Mouse (Mus musculus): ENCODE results near the gene Gm20479. TPM values are rescaled to one million over a fixed set of nuclear protein-coding genes. Genes with fewer than 3 reads are reported as not detected.

Gm20479 gene
- polyA plus RNA-seq, 2 experiments = 0.09 TPM; not detected in 1

GRCm38 (mm10) chr7:27331854-27332253 lies 25.4 kb downstream of the Gm20479 start:
- peaks cover 97% of the 10 kb centered on the region for H3K27me3 ChIP-seq (ENCODE audit: control insufficient read depth, insufficient read depth, low read length)
- no peak overlapping the region for H3K4me3 ChIP-seq (ENCODE audit: insufficient read depth in 1 of 2, low read depth in 2 of 2, low read length in 2 of 2)
- no peak overlapping the region for H3K9ac ChIP-seq (replicated peaks)
- ATAC-seq (ENCODE audit: insufficient read depth) (no peak), DNase-seq (ENCODE audit: low read depth in 3 of 3, low spot score in 3 of 3) (no peak)
- no peak overlapping the region for H3K27ac ChIP-seq
- peaks cover 0 to 10% of the 10 kb centered on the region in 2 experiments; a peak in 1 of 4 replicates for H3K4me1 ChIP-seq (replicated peaks; ENCODE audit: control insufficient read depth in 2 of 2, insufficient read depth in 2 of 2, low read length in 1 of 2)
- H3K36me3 ChIP-seq (replicated peaks; ENCODE audit: control insufficient read depth, insufficient read depth, low read depth) = no peaks in the 10 kb centered on the region
- no peaks in the 10 kb centered on the region for H3K9me3 ChIP-seq (ENCODE audit: control insufficient read depth, low read length)
- 8% methylated on average over 8 of the region's 8 CpGs for whole genome bisulfite sequencing (ENCODE audit: insufficient replicate concordance)
- H3K4me2 ChIP-seq (ENCODE audit: low read depth) = peak overlapping the region; percentile 52; the same call in 1 of the 2 replicates
- no peak for TF ChIP-seq EP300 (IDR thresholded peaks at IDR 0.05; ENCODE audit: low read depth)
- TF ChIP-seq CTCF (IDR thresholded peaks at IDR 0.05; ENCODE audit: low read depth) = no peak

- peaks cover 97% of the 10 kb centered on the region for H3K27me3 ChIP-seq (ENCODE audit: control insufficient read depth, insufficient read depth, low read length)
- H3K9me3 ChIP-seq (ENCODE audit: control insufficient read depth, low read length) = no peaks in the 10 kb centered on the region
- H3K4me3 ChIP-seq (ENCODE audit: insufficient read depth in 1 of 2, low read depth in 2 of 2, low read length in 2 of 2) = no peak overlapping the region; a peak in 1 of 4 replicates
- peak overlapping the region; percentile 52 for H3K4me2 ChIP-seq (ENCODE audit: low read depth)
- 5% methylated on average over 8 of the region's 8 CpGs for WGBS (ENCODE audit: insufficient replicate concordance)
- H3K4me1 ChIP-seq (replicated peaks; ENCODE audit: control insufficient read depth in 2 of 2, insufficient read depth in 2 of 2, low read length in 1 of 2) = peaks cover 0 to 10% of the 10 kb centered on the region in 2 experiments; a peak in 1 of 4 replicates
- no peak for DNase-seq (ENCODE audit: low read depth in 3 of 3, low spot score in 3 of 3)
- no peak overlapping the region for H3K9ac ChIP-seq (replicated peaks)
- H3K27ac ChIP-seq = no peak overlapping the region
- no peak for ATAC-seq (ENCODE audit: insufficient read depth)
- TF ChIP-seq EP300 (IDR thresholded peaks at IDR 0.05; ENCODE audit: low read depth) (no peak), CTCF (IDR thresholded peaks at IDR 0.05; ENCODE audit: low read depth) (no peak)
- H3K36me3 ChIP-seq (replicated peaks; ENCODE audit: control insufficient read depth, insufficient read depth, low read depth) = no peaks in the 10 kb centered on the region
Measured at GRCm38 (mm10) chr7:27331541-27331851, 25.7 kb downstream of the Gm20479 start.

GRCm38 (mm10) chr7:27330709-27331540 lies 26.3 kb downstream of the Gm20479 start:
- peak overlapping the region; percentile 33 to 50 for H3K4me3 ChIP-seq (ENCODE audit: insufficient read depth in 1 of 2, low read depth in 2 of 2, low read length in 2 of 2)
- H3K4me1 ChIP-seq (replicated peaks; ENCODE audit: control insufficient read depth in 2 of 2, insufficient read depth in 2 of 2, low read length in 1 of 2) = peaks cover 0 to 10% of the 10 kb centered on the region in 2 experiments; a peak in 1 of 4 replicates
- ATAC-seq (ENCODE audit: insufficient read depth) (peak; percentile 68; the same call in 1 of the 2 replicates), DNase-seq (ENCODE audit: low read depth in 3 of 3, low spot score in 3 of 3) (peak; percentile 74 to 80 (median 75))
- H3K9me3 ChIP-seq (ENCODE audit: control insufficient read depth, low read length) = no peaks in the 10 kb centered on the region
- no peak overlapping the region for H3K9ac ChIP-seq (replicated peaks)
- H3K36me3 ChIP-seq (replicated peaks; ENCODE audit: control insufficient read depth, insufficient read depth, low read depth) = no peaks in the 10 kb centered on the region
- H3K27me3 ChIP-seq (ENCODE audit: control insufficient read depth, insufficient read depth, low read length) = peaks cover 97% of the 10 kb centered on the region
- under 1% methylated on average over 39 of the region's 39 CpGs for WGBS (ENCODE audit: insufficient replicate concordance)
- H3K27ac ChIP-seq = no peak overlapping the region
- no peak for TF ChIP-seq EP300 (IDR thresholded peaks at IDR 0.05; ENCODE audit: low read depth)
- no peak for TF ChIP-seq CTCF (IDR thresholded peaks at IDR 0.05; ENCODE audit: low read depth)
- peak overlapping the region; percentile 52 for H3K4me2 ChIP-seq (ENCODE audit: low read depth)

- Histone ChIP-seq H3K4me2 (ENCODE audit: low read depth) (peak overlapping the region; percentile 52), H3K4me3 (ENCODE audit: insufficient read depth in 1 of 2, low read depth in 2 of 2, low read length in 2 of 2) (peak overlapping the region in 1 of 2 experiments; percentile 33; a peak in 2 of 4 replicates), H3K9me3 (ENCODE audit: control insufficient read depth, low read length) (no peaks in the 10 kb centered on the region), H3K4me1 (replicated peaks; ENCODE audit: control insufficient read depth in 2 of 2, insufficient read depth in 2 of 2, low read length in 1 of 2) (peaks cover 0 to 10% of the 10 kb centered on the region in 2 experiments; a peak in 1 of 4 replicates), H3K27me3 (ENCODE audit: control insufficient read depth, insufficient read depth, low read length) (peaks cover 97% of the 10 kb centered on the region), H3K27ac (no peak overlapping the region), H3K9ac (replicated peaks) (no peak overlapping the region), H3K36me3 (replicated peaks; ENCODE audit: control insufficient read depth, insufficient read depth, low read depth) (no peaks in the 10 kb centered on the region)
- ATAC-seq (ENCODE audit: insufficient read depth) (no peak), DNase-seq (ENCODE audit: low read depth in 3 of 3, low spot score in 3 of 3) (no peak)
- WGBS (ENCODE audit: insufficient replicate concordance) = 20% methylated on average over 17 of the region's 17 CpGs
- TF ChIP-seq EP300 (IDR thresholded peaks at IDR 0.05; ENCODE audit: low read depth) = no peak
Measured at GRCm38 (mm10) chr7:27329981-27330380, 27.2 kb downstream of the Gm20479 start.

GRCm38 (mm10) chr7:27329326-27329947 lies 27.8 kb downstream of the Gm20479 start:
- no peaks in the 10 kb centered on the region for H3K36me3 ChIP-seq (replicated peaks; ENCODE audit: control insufficient read depth, insufficient read depth, low read depth)
- H3K9me3 ChIP-seq (ENCODE audit: control insufficient read depth, low read length) = no peaks in the 10 kb centered on the region
- 3% methylated on average over 44 of the region's 45 CpGs for WGBS (ENCODE audit: insufficient replicate concordance)
- no peak overlapping the region for H3K27ac ChIP-seq
- peaks cover 0 to 10% of the 10 kb centered on the region in 2 experiments; a peak in 1 of 4 replicates for H3K4me1 ChIP-seq (replicated peaks; ENCODE audit: control insufficient read depth in 2 of 2, insufficient read depth in 2 of 2, low read length in 1 of 2)
- H3K27me3 ChIP-seq (ENCODE audit: control insufficient read depth, insufficient read depth, low read length) = peaks cover 96% of the 10 kb centered on the region
- no peak overlapping the region for H3K9ac ChIP-seq (replicated peaks)
- peak overlapping the region; percentile 19; the same call in 1 of the 2 replicates for H3K4me2 ChIP-seq (ENCODE audit: low read depth)
- TF ChIP-seq EP300 (IDR thresholded peaks at IDR 0.05; ENCODE audit: low read depth) (no peak), CTCF (IDR thresholded peaks at IDR 0.05; ENCODE audit: low read depth) (peak; percentile 76)
- no peak for DNase-seq (ENCODE audit: low read depth in 3 of 3, low spot score in 3 of 3)
- no peak for ATAC-seq (ENCODE audit: insufficient read depth)
- no peak overlapping the region for H3K4me3 ChIP-seq (ENCODE audit: insufficient read depth in 1 of 2, low read depth in 2 of 2, low read length in 2 of 2)
